Mouse (Mus musculus): ENCODE results near the gene Gipc3. TPM values are rescaled to one million over a fixed set of nuclear protein-coding genes. Genes with fewer than 3 reads are reported as not detected.

The Gipc3 gene
- polyA plus RNA-seq, 1 experiment, result not detected

- no peak overlapping the region for H3K4me3 ChIP-seq (replicated peaks; ENCODE audit: control insufficient read depth, low read depth, low read length)
- H3K27ac ChIP-seq (ENCODE audit: control insufficient read depth, insufficient read depth, low read depth, low read length, poor library complexity), result no peak overlapping the region
- no peaks in the 10 kb centered on the region; the same call in 1 of the 2 replicates for H3K4me1 ChIP-seq (ENCODE audit: control insufficient read depth, insufficient read depth, low read length)
- TF ChIP-seq CTCF (IDR thresholded peaks at IDR 0.05; ENCODE audit: control insufficient read depth, insufficient read depth, low read length) (no peak), POLR2A (IDR thresholded peaks at IDR 0.05; ENCODE audit: borderline replicate concordance, control insufficient read depth, low read depth, low read length) (no peak)
- WGBS, result 77% methylated on average over 7 of the region's 7 CpGs
These were observed 28.9 kb downstream of the Gipc3 start for GRCm38 (mm10) chr10:81314201-81314600.

GRCm38 (mm10) chr10:81313581-81313980, 29.5 kb downstream of the Gipc3 start:
- Histone ChIP-seq H3K4me3 (replicated peaks; ENCODE audit: control insufficient read depth, low read depth, low read length) (no peak overlapping the region), H3K27ac (ENCODE audit: control insufficient read depth, insufficient read depth, low read depth, low read length, poor library complexity) (no peak overlapping the region), H3K4me1 (ENCODE audit: control insufficient read depth, insufficient read depth, low read length) (no peaks in the 10 kb centered on the region; the same call in 1 of the 2 replicates)
- TF ChIP-seq CTCF (IDR thresholded peaks at IDR 0.05; ENCODE audit: control insufficient read depth, insufficient read depth, low read length) (no peak), POLR2A (IDR thresholded peaks at IDR 0.05; ENCODE audit: borderline replicate concordance, control insufficient read depth, low read depth, low read length) (no peak)
- 89% methylated on average over 13 of the region's 13 CpGs for WGBS

- WGBS, result 74% methylated on average over 5 of the region's 5 CpGs
- TF ChIP-seq CTCF (IDR thresholded peaks at IDR 0.05; ENCODE audit: control insufficient read depth, insufficient read depth, low read length) (no peak), POLR2A (IDR thresholded peaks at IDR 0.05; ENCODE audit: borderline replicate concordance, control insufficient read depth, low read depth, low read length) (no peak)
- Histone ChIP-seq H3K4me3 (replicated peaks; ENCODE audit: control insufficient read depth, low read depth, low read length) (no peak overlapping the region), H3K4me1 (ENCODE audit: control insufficient read depth, insufficient read depth, low read length) (no peaks in the 10 kb centered on the region), H3K27ac (ENCODE audit: control insufficient read depth, insufficient read depth, low read depth, low read length, poor library complexity) (no peak overlapping the region)
These were observed 33.5 kb downstream of the Gipc3 start for GRCm38 (mm10) chr10:81309571-81309970.

GRCm38 (mm10) chr10:81306837-81307682, 36.0 kb downstream of the Gipc3 start:
- no peak for TF ChIP-seq POLR2A (IDR thresholded peaks at IDR 0.05; ENCODE audit: borderline replicate concordance, control insufficient read depth, low read depth, low read length)
- TF ChIP-seq CTCF (IDR thresholded peaks at IDR 0.05; ENCODE audit: control insufficient read depth, insufficient read depth, low read length), result no peak; the same call in 1 of the 2 replicates

GRCm38 (mm10) chr10:81306173-81306668, 36.8 kb downstream of the Gipc3 start:
- no peak for TF ChIP-seq POLR2A (IDR thresholded peaks at IDR 0.05; ENCODE audit: borderline replicate concordance, control insufficient read depth, low read depth, low read length)
- no peak for TF ChIP-seq CTCF (IDR thresholded peaks at IDR 0.05; ENCODE audit: control insufficient read depth, insufficient read depth, low read length)
- WGBS, result 87% methylated on average over 12 of the region's 12 CpGs
- Histone ChIP-seq H3K4me1 (ENCODE audit: control insufficient read depth, insufficient read depth, low read length) (peaks cover 11% of the 10 kb centered on the region), H3K27ac (ENCODE audit: control insufficient read depth, insufficient read depth, low read depth, low read length, poor library complexity) (no peak overlapping the region), H3K4me3 (replicated peaks; ENCODE audit: control insufficient read depth, low read depth, low read length) (no peak overlapping the region)

More at GRCm38 (mm10) chr10:81306837-81307682, 36.0 kb downstream of the Gipc3 start:
- Histone ChIP-seq H3K27ac (ENCODE audit: control insufficient read depth, insufficient read depth, low read depth, low read length, poor library complexity) (no peak overlapping the region), H3K4me1 (ENCODE audit: control insufficient read depth, insufficient read depth, low read length) (peaks cover 8% of the 10 kb centered on the region), H3K4me3 (replicated peaks; ENCODE audit: control insufficient read depth, low read depth, low read length) (no peak overlapping the region)
- WGBS, result 93% methylated on average over 21 of the region's 21 CpGs

- no peak overlapping the region for H3K27ac ChIP-seq (ENCODE audit: control insufficient read depth, insufficient read depth, low read depth, low read length, poor library complexity)
These were observed 37.4 kb downstream of the Gipc3 start for GRCm38 (mm10) chr10:81305663-81306062.

GRCm38 (mm10) chr10:81304597-81305238, 38.3 kb downstream of the Gipc3 start:
- 26% methylated on average over 9 of the region's 9 CpGs for WGBS
- no peak overlapping the region for H3K27ac ChIP-seq (ENCODE audit: control insufficient read depth, insufficient read depth, low read depth, low read length, poor library complexity)
- H3K4me3 ChIP-seq (replicated peaks; ENCODE audit: control insufficient read depth, low read depth, low read length), result no peak overlapping the region
- H3K4me1 ChIP-seq (ENCODE audit: control insufficient read depth, insufficient read depth, low read length), result peaks cover 20% of the 10 kb centered on the region
- TF ChIP-seq POLR2A (IDR thresholded peaks at IDR 0.05; ENCODE audit: borderline replicate concordance, control insufficient read depth, low read depth, low read length), result no peak; the same call in 1 of the 2 replicates
- peak; percentile 94 for TF ChIP-seq CTCF (IDR thresholded peaks at IDR 0.05; ENCODE audit: control insufficient read depth, insufficient read depth, low read length)

More at GRCm38 (mm10) chr10:81305663-81306062, 37.4 kb downstream of the Gipc3 start:
- TF ChIP-seq POLR2A (IDR thresholded peaks at IDR 0.05; ENCODE audit: borderline replicate concordance, control insufficient read depth, low read depth, low read length), result no peak
- no peak for TF ChIP-seq CTCF (IDR thresholded peaks at IDR 0.05; ENCODE audit: control insufficient read depth, insufficient read depth, low read length)
- H3K4me3 ChIP-seq (replicated peaks; ENCODE audit: control insufficient read depth, low read depth, low read length), result no peak overlapping the region
- WGBS, result 88% methylated on average over 14 of the region's 14 CpGs
- H3K4me1 ChIP-seq (ENCODE audit: control insufficient read depth, insufficient read depth, low read length), result peaks cover 12% of the 10 kb centered on the region

GRCm38 (mm10) chr10:81303761-81304160, 39.3 kb downstream of the Gipc3 start:
- H3K4me1 ChIP-seq (ENCODE audit: control insufficient read depth, insufficient read depth, low read length), result peaks cover 28% of the 10 kb centered on the region
- 18% methylated on average over 7 of the region's 7 CpGs for WGBS
- H3K4me3 ChIP-seq (replicated peaks; ENCODE audit: control insufficient read depth, low read depth, low read length), result no peak overlapping the region
- TF ChIP-seq POLR2A (IDR thresholded peaks at IDR 0.05; ENCODE audit: borderline replicate concordance, control insufficient read depth, low read depth, low read length) (no peak), CTCF (IDR thresholded peaks at IDR 0.05; ENCODE audit: control insufficient read depth, insufficient read depth, low read length) (no peak)
- H3K27ac ChIP-seq (ENCODE audit: control insufficient read depth, insufficient read depth, low read depth, low read length, poor library complexity), result peak overlapping the region; percentile 32; the same call in 1 of the 2 replicates
